Mouse (Mus musculus) embryonic facial prominence, embryonic 11.5 days (tissue): Measurements from ENCODE around the gene 1700122O11Rik. TPM values are rescaled to one million over a fixed set of nuclear protein-coding genes. Genes with fewer than 3 reads are reported as not detected.

Experiments used
- ATAC-seq: fragments of 200-750 bp; cut with Nextera tagmentation; replicated peaks from 2 replicates; pipeline ENCODE4 v1.8.0; 2017; ENCODE audit warnings: low read depth; ENCODE audit not compliant: insufficient number of reproducible peaks, low FRiP score, low TSS enrichment
- DNase-seq: peaks from one replicate; pipeline ENCODE4 v3.0.0-alpha.2; 2015; ENCODE audit warnings: low spot score
- H3K27ac ChIP-seq: fragments of 300-500 bp; sonication (generic); replicated peaks from 2 replicates; pipeline ENCODE4 v1.5.1; 2014; ENCODE audit warnings: mild to moderate bottlenecking, low read depth, low read length, control low read depth
- H3K27me3 ChIP-seq: fragments of 300-500 bp; sonication (generic); 2 replicates; pipeline ENCODE4 v1.6.1; 2014; ENCODE audit warnings: mild to moderate bottlenecking, low read length, moderate library complexity, mixed read lengths; ENCODE audit not compliant: control insufficient read depth, insufficient read depth
- H3K36me3 ChIP-seq: fragments of 300-500 bp; sonication (generic); replicated peaks from 2 replicates; pipeline ENCODE4 v1.6.1; 2014; ENCODE audit warnings: low read depth, mild to moderate bottlenecking, low read length, moderate library complexity, mixed read lengths; ENCODE audit not compliant: control insufficient read depth, insufficient read depth
- H3K4me1 ChIP-seq: fragments of 300-500 bp; sonication (generic); 2 replicates; pipeline ENCODE4 v1.6.1; 2014; ENCODE audit warnings: low read length, mixed read lengths; ENCODE audit not compliant: control insufficient read depth, insufficient read depth
- H3K4me2 ChIP-seq: fragments of 300-500 bp; sonication (generic); 2 replicates; pipeline ENCODE4 v1.6.1; 2014; ENCODE audit warnings: low read depth, mild to moderate bottlenecking, control low read depth, low read length, moderate library complexity
- H3K4me3 ChIP-seq: fragments of 300-500 bp; sonication (generic); 2 replicates; pipeline ENCODE4 v1.5.1; 2014; ENCODE audit warnings: low read depth, low read length, control low read depth
- H3K9ac ChIP-seq: fragments of 300-500 bp; sonication (generic); replicated peaks from 2 replicates; pipeline ENCODE4 v1.6.1; 2014; ENCODE audit warnings: mild to moderate bottlenecking, control low read depth, low read length
- H3K9me3 ChIP-seq: fragments of 300-500 bp; sonication (generic); replicated peaks from 2 replicates; pipeline ENCODE4 v1.6.1; 2016; ENCODE audit warnings: mild to moderate bottlenecking, low read length, inconsistent platforms, mixed read lengths; ENCODE audit not compliant: control insufficient read depth
- WGBS: fragments of 180-500 bp; shearing (Covaris S2); extraction: QIAGEN DNeasy Blood & Tissue Kit; methylation state at CpG from one replicate; pipeline ENCODE4 v1.1.7; 2014; 5-methylcytosine and 5-hydroxymethylcytosine counted together
- polyA plus RNA-seq: library from polyadenylated mRNA; unstranded; fragments of >200 nt; fragmentation: Nextera tagmentation; extraction: Ambion mirVana; gene quantifications from 2 replicates; pipeline ENCODE4 v1.2.1, GENCODE M21; 2014

Gene 1700122O11Rik
- polyA plus RNA-seq, 1 experiment from 2014 or later: not detected

DNA sequence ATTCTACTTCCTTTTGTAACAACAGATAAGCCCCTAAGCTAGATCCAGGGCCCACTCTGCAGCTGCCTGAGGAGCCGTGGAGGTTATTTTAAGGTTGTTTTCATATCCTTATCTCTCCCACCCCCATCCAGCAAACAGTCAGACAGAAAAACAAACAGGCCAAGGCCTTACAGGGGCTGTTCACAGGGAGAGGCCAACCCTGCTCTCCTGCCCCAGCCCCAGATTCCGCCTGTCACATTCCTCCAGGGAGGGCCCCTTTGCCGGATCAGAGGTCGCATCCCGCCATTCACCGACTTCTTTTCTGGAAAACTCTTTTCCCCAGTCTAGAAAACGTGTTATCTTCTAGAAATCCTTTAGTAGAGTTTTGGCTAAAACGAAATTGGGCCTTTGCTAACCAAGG is 33.0 kb downstream of the 1700122O11Rik start:
- DNase-seq: peak; percentile 32
- H3K36me3 ChIP-seq: no peaks in the 10 kb centered on the region
- peak overlapping the region; percentile 52 for H3K27ac ChIP-seq
- WGBS: 11% methylated on average over 8 of the region's 8 CpGs
- H3K9me3 ChIP-seq: no peaks in the 10 kb centered on the region
- H3K27me3 ChIP-seq: no peaks in the 10 kb centered on the region
- no peak for ATAC-seq
- no peak overlapping the region for H3K4me2 ChIP-seq
- peaks cover 10% of the 10 kb centered on the region; the same call in 1 of the 2 replicates for H3K4me1 ChIP-seq
- H3K4me3 ChIP-seq: no peak overlapping the region
- no peak overlapping the region; the same call in 1 of the 2 replicates for H3K9ac ChIP-seq

DNA sequence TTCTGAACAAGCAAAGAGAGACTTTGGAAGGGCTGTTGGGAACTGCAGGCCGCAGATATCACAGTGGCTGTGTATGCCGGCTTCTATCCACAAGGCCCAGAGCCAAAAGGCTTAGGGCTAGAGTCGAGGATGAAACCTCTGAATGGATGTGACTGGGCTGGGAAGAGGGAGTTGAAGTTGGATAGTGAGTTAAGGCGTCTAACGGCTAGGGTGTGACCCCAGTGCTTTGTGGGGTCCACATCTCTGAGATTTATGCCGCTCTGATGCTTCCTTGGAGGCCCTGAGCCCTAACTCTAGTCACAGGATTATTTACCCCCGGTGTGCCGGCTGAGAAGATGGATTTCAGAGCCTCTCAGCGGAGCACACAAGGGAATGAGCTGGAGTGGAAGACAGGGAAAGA is 33.5 kb downstream of the 1700122O11Rik start:
- no peaks in the 10 kb centered on the region for H3K27me3 ChIP-seq

GRCm38 (mm10) chr17:48002486-48002885 is 35.6 kb downstream of the 1700122O11Rik start:
- no peak for ATAC-seq
- Histone ChIP-seq H3K4me3 (no peak overlapping the region), H3K4me2 (peak overlapping the region; percentile 44), H3K36me3 (no peaks in the 10 kb centered on the region), H3K27me3 (no peaks in the 10 kb centered on the region), H3K27ac (peak overlapping the region; percentile 43; the same call in 1 of the 2 replicates), H3K9me3 (no peaks in the 10 kb centered on the region), H3K4me1 (peaks cover 10% of the 10 kb centered on the region; the same call in 1 of the 2 replicates), H3K9ac (peak overlapping the region; percentile 47; the same call in 1 of the 2 replicates)
- 53% methylated on average over 4 of the region's 4 CpGs for WGBS
- no peak for DNase-seq

More for the DNA sequence above, 33.5 kb downstream of the 1700122O11Rik start:
- DNase-seq (no peak), ATAC-seq (no peak)
- peaks cover 10% of the 10 kb centered on the region; the same call in 1 of the 2 replicates for H3K4me1 ChIP-seq
- H3K4me3 ChIP-seq: no peak overlapping the region
- H3K36me3 ChIP-seq: no peaks in the 10 kb centered on the region
- H3K27ac ChIP-seq: peak overlapping the region; percentile 52; the same call in 1 of the 2 replicates
- WGBS: 56% methylated on average over 9 of the region's 9 CpGs
- no peak overlapping the region for H3K4me2 ChIP-seq
- no peaks in the 10 kb centered on the region for H3K9me3 ChIP-seq
- no peak overlapping the region for H3K9ac ChIP-seq

- Histone ChIP-seq H3K36me3 (no peaks in the 10 kb centered on the region), H3K9ac (peak overlapping the region; percentile 47), H3K27me3 (no peaks in the 10 kb centered on the region), H3K9me3 (no peaks in the 10 kb centered on the region), H3K27ac (peak overlapping the region; percentile 66), H3K4me1 (peaks cover 10% of the 10 kb centered on the region; the same call in 1 of the 2 replicates), H3K4me2 (peak overlapping the region; percentile 44), H3K4me3 (peak overlapping the region; percentile 23)
- 4% methylated on average over 21 of the region's 21 CpGs for WGBS
- ATAC-seq (peak; percentile 87), DNase-seq (peak; percentile 86)
Observed at GRCm38 (mm10) chr17:48001586-48002361, 36.3 kb downstream of the 1700122O11Rik start.

GRCm38 (mm10) chr17:48001157-48001556 is 36.9 kb downstream of the 1700122O11Rik start:
- ATAC-seq: no peak
- H3K27ac ChIP-seq: peak overlapping the region; percentile 66
- no peak overlapping the region for H3K4me3 ChIP-seq

GRCm38 (mm10) chr17:47999812-48000211 is 38.3 kb downstream of the 1700122O11Rik start:
- 64% methylated on average over 3 of the region's 3 CpGs for WGBS
- H3K4me2 ChIP-seq: no peak overlapping the region
- no peaks in the 10 kb centered on the region for H3K27me3 ChIP-seq
- peaks cover 7% of the 10 kb centered on the region; the same call in 1 of the 2 replicates for H3K4me1 ChIP-seq
- no peaks in the 10 kb centered on the region for H3K36me3 ChIP-seq
- no peak overlapping the region for H3K9ac ChIP-seq
- H3K9me3 ChIP-seq: no peaks in the 10 kb centered on the region
- ATAC-seq: no peak
- H3K4me3 ChIP-seq: no peak overlapping the region
- no peak for DNase-seq
- no peak overlapping the region for H3K27ac ChIP-seq

More at GRCm38 (mm10) chr17:48001157-48001556, 36.9 kb downstream of the 1700122O11Rik start:
- no peak overlapping the region for H3K9ac ChIP-seq
- no peak overlapping the region; the same call in 1 of the 2 replicates for H3K4me2 ChIP-seq
- H3K4me1 ChIP-seq: peaks cover 10% of the 10 kb centered on the region; the same call in 1 of the 2 replicates
- no peaks in the 10 kb centered on the region for H3K36me3 ChIP-seq
- DNase-seq: no peak
- WGBS: 30% methylated on average over 7 of the region's 7 CpGs
- no peaks in the 10 kb centered on the region for H3K9me3 ChIP-seq
- H3K27me3 ChIP-seq: no peaks in the 10 kb centered on the region

DNA sequence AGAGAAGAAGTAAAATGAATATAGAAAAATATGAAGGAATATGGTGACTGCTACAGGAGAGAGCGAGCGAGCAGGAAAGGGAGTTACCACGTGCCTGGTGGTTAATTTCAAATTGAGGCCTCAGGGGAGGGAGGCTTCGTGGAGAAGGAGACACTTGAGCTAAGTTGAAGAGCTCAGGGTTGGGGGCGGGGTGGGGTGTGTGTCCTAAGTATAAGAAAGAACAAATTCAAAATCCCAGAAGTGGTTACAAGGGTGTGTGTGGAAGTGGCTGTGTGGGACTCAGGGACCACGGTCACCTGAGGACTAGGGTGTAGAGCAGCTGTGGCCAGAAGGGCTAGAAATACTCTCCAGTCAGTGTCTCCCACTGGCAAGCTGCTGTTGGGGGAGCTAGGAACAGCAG is 38.7 kb downstream of the 1700122O11Rik start:
- no peak overlapping the region for H3K4me2 ChIP-seq
- H3K9me3 ChIP-seq: no peaks in the 10 kb centered on the region
- H3K27ac ChIP-seq: no peak overlapping the region
- DNase-seq (no peak), ATAC-seq (no peak)
- H3K36me3 ChIP-seq: no peaks in the 10 kb centered on the region
- 46% methylated on average over 6 of the region's 6 CpGs for WGBS
- no peak overlapping the region for H3K4me3 ChIP-seq
- no peaks in the 10 kb centered on the region for H3K27me3 ChIP-seq
- H3K9ac ChIP-seq: no peak overlapping the region
- peaks cover 5% of the 10 kb centered on the region; the same call in 1 of the 2 replicates for H3K4me1 ChIP-seq

- ATAC-seq: no peak
- H3K4me2 ChIP-seq: no peak overlapping the region
- 14% methylated on average over 3 of the region's 3 CpGs for WGBS
- no peak for DNase-seq
- H3K4me3 ChIP-seq: no peak overlapping the region
- H3K4me1 ChIP-seq: peaks cover 5% of the 10 kb centered on the region; the same call in 1 of the 2 replicates
- H3K9me3 ChIP-seq: no peaks in the 10 kb centered on the region
- H3K9ac ChIP-seq: no peak overlapping the region
- no peaks in the 10 kb centered on the region for H3K27me3 ChIP-seq
- no peak overlapping the region for H3K27ac ChIP-seq
- H3K36me3 ChIP-seq: no peaks in the 10 kb centered on the region
Observed at GRCm38 (mm10) chr17:47997806-47998205, 40.3 kb downstream of the 1700122O11Rik start.
